Mouse (Mus musculus) limb, embryonic 11.5 days (tissue): ENCODE results near the gene Dst. TPM values are rescaled to one million over a fixed set of nuclear protein-coding genes. Genes with fewer than 3 reads are reported as not detected.
A peak's percentile ranks its signal among the peaks of the same experiment; 100 is the strongest.

Experiments
- ATAC-seq: fragments of 200-750 bp; cut with Nextera tagmentation; 2 replicates; pipeline ENCODE4 v1.8.0; 2017; ENCODE audit warnings: low read depth; ENCODE audit not compliant: insufficient number of reproducible peaks, low FRiP score, low TSS enrichment
- DNase-seq: peaks from one replicate; pipeline ENCODE4 v3.0.0-alpha.2; 2015; ENCODE audit warnings: low spot score
- H3K27ac ChIP-seq: fragments of 300-500 bp; sonication (generic); replicated peaks from 2 replicates; pipeline ENCODE4 v1.5.1; 2014; ENCODE audit warnings: low read depth, mild to moderate bottlenecking, low read length
- H3K27me3 ChIP-seq: fragments of 300-500 bp; sonication (generic); 2 replicates; pipeline ENCODE4 v1.6.1; 2014; ENCODE audit warnings: mild to moderate bottlenecking, low read length, mixed read lengths; ENCODE audit not compliant: control insufficient read depth, insufficient read depth
- H3K36me3 ChIP-seq: fragments of 300-500 bp; sonication (generic); 2 replicates; pipeline ENCODE4 v1.6.1; 2014; ENCODE audit warnings: mild to moderate bottlenecking, low read length, moderate library complexity, mixed read lengths; ENCODE audit not compliant: control insufficient read depth, insufficient read depth
- H3K4me1 ChIP-seq: fragments of 300-500 bp; sonication (generic); 2 replicates; pipeline ENCODE4 v1.6.1; 2014; ENCODE audit warnings: low read length, mixed read lengths; ENCODE audit not compliant: control insufficient read depth, insufficient read depth
- H3K4me2 ChIP-seq: fragments of 300-500 bp; sonication (generic); 2 replicates; pipeline ENCODE4 v1.6.1; 2014; ENCODE audit warnings: low read depth, mild to moderate bottlenecking, moderate library complexity; ENCODE audit not compliant: severe bottlenecking
- H3K4me3 ChIP-seq: fragments of 300-500 bp; sonication (generic); 2 replicates; pipeline ENCODE4 v1.5.1; 2014; ENCODE audit warnings: low read depth, low read length
- H3K9ac ChIP-seq: fragments of 300-500 bp; sonication (generic); 2 replicates; pipeline ENCODE4 v1.6.1; 2014; ENCODE audit warnings: mild to moderate bottlenecking, low read length
- H3K9me3 ChIP-seq: fragments of 300-500 bp; sonication (generic); 2 replicates; pipeline ENCODE4 v1.6.1; 2016; ENCODE audit warnings: low read length; ENCODE audit not compliant: control insufficient read depth
- WGBS: fragments of 180-500 bp; shearing (Covaris S2); extraction: QIAGEN DNeasy Blood & Tissue Kit; methylation state at CpG from one replicate; pipeline ENCODE4 v1.1.7; 2014; 5-methylcytosine and 5-hydroxymethylcytosine counted together
- polyA plus RNA-seq: library from polyadenylated mRNA; unstranded; fragments of >200 nt; fragmentation: Nextera tagmentation; extraction: Ambion mirVana; gene quantifications from 2 replicates; pipeline ENCODE4 v1.2.1, GENCODE M21; 2014

Gene Dst
- polyA plus RNA-seq, 1 experiment from 2014 or later, result 14.7 TPM

DNA sequence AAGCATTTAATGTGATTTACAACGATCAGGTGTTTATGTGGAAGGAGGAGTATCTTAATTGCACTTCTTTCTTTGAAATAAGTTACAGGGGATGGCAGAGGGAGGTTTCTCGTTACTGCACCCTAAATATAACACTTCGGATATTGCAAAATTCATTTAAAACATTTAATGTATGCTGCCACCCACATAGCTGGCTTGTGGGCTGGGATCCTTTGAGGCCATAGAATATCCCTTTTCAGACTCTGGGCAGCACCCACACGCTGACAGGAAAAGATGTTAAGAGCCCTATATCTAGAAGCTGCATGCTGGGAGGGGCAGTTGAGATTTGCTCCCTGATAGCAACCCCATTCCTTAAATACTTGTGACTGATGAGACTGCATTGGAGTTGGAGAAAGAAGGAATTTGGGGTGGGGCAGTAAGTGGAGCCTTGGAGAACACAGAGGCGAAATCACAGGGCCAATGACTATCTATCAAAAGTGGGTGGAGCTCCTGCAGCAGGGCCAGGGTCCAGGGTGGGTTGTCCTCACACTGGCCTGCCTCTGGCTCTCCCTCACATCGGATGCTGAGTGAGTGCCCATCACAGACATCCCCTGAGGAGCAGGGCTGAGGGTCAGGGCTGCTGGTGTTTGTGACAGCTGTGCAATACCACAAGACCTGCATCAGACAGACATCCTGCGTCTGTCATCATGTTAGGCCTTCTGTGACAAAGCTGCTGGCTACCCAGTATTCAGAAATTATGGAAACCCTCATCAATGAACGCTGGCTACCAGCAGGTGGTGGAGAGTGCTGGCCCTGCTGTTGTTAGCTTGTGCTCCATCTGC, 133.1 kb downstream of the Dst start:
- Histone ChIP-seq H3K9me3 (no peaks in the 10 kb centered on the region), H3K4me1 (no peaks in the 10 kb centered on the region), H3K27ac (no peak overlapping the region), H3K36me3 (no peaks in the 10 kb centered on the region), H3K4me3 (no peak overlapping the region), H3K9ac (no peak overlapping the region), H3K27me3 (no peaks in the 10 kb centered on the region), H3K4me2 (no peak overlapping the region)
- ATAC-seq (no peak), DNase-seq (no peak)
- 25% methylated on average over 8 of the region's 8 CpGs for WGBS

DNA sequence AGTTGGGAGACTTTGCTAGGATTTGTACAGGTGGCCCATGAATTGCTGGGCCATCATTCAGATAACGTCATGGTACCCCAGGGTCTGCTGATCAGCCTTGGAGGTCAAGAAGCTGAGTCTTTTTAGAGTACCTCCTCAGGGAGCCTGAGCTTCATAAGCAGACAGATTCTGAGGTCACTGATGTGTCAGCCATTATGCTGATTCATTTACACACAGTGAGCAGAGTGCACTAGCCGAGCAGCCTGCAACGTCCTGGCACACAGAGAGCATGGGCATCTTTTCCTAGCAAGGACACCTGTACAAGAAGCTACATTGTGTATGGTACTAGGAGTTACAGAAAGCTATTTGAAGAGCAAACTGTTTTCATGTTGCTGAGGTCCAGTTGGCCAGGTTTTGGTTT, 134.3 kb downstream of the Dst start:
- Histone ChIP-seq H3K4me1 (no peaks in the 10 kb centered on the region), H3K27ac (no peak overlapping the region), H3K27me3 (no peaks in the 10 kb centered on the region), H3K4me2 (no peak overlapping the region), H3K9ac (no peak overlapping the region), H3K36me3 (no peaks in the 10 kb centered on the region), H3K9me3 (no peaks in the 10 kb centered on the region), H3K4me3 (no peak overlapping the region)
- ATAC-seq (no peak), DNase-seq (no peak)
- WGBS, result 75% methylated on average over 3 of the region's 3 CpGs

GRCm38 (mm10) chr1:34043327-34043726, 135.3 kb downstream of the Dst start:
- H3K9ac ChIP-seq, result no peak overlapping the region
- no peak overlapping the region for H3K4me2 ChIP-seq
- ATAC-seq, result no peak
- H3K4me3 ChIP-seq, result no peak overlapping the region
- no peak overlapping the region for H3K27ac ChIP-seq
- H3K27me3 ChIP-seq, result no peaks in the 10 kb centered on the region
- DNase-seq, result no peak
- H3K4me1 ChIP-seq, result no peaks in the 10 kb centered on the region
- H3K36me3 ChIP-seq, result no peaks in the 10 kb centered on the region
- H3K9me3 ChIP-seq, result no peaks in the 10 kb centered on the region
- 89% methylated on average over 8 of the region's 8 CpGs for WGBS

DNA sequence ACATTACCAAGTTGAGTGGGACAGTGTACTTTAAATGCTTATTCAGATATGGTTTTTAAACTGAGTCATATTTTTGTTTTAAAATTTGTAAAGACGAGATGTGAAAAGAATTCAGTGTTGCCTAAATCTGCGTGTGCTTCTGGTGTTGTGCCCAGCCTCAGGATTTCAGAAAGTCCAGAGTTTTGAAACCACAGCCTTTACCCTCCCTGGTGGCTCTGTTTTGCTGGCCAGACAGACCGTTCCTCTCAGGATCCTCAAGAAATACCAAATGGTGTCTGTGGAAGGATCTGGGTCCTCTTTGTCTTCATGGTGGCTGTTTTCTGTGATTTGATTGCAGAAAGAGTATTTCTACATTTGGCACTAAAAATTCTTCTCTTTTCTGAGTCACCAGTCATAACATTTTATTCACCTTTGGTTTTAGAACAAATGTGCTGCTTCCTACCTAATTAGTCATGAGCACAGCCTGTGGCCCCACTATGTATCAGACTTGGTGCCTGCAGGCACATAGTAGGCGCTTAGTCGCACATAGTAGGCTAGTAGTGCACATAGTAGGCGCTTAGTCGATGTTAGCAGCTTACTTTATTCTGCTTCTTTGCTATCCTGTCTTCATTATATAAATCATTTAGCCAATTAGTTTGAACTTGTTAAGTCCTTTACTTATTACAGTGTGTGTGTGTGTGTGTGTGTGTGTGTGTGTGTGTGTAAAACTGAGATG, 136.0 kb downstream of the Dst start:
- 88% methylated on average over 7 of the region's 7 CpGs for WGBS
- DNase-seq (no peak), ATAC-seq (no peak)
- Histone ChIP-seq H3K4me3 (no peak overlapping the region), H3K9ac (no peak overlapping the region), H3K4me2 (no peak overlapping the region), H3K27ac (no peak overlapping the region), H3K9me3 (no peaks in the 10 kb centered on the region), H3K4me1 (no peaks in the 10 kb centered on the region), H3K27me3 (no peaks in the 10 kb centered on the region), H3K36me3 (no peaks in the 10 kb centered on the region)

DNA sequence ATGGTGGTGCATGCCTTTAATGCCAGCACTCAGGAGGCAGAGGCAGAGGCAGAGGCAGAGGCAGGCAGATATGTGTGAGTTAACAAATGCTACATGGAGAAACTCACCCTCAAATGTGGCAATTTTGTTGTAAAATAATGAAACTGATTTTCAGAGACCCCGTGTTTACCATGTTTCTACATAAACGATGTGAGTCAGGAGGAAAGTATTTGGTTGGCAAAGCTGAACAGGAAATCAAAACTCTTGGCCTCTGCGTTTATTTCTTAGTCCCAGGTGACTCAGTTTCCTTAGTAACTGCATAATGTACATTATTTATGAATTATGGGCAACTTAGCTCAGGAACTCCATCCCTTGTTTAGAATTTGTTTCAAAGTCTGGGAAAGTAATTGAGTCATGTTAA, 136.7 kb downstream of the Dst start:
- Histone ChIP-seq H3K36me3 (no peaks in the 10 kb centered on the region), H3K9ac (no peak overlapping the region), H3K4me2 (no peak overlapping the region), H3K9me3 (no peaks in the 10 kb centered on the region), H3K27me3 (no peaks in the 10 kb centered on the region), H3K4me3 (no peak overlapping the region), H3K27ac (no peak overlapping the region), H3K4me1 (no peaks in the 10 kb centered on the region)
- 63% methylated on average over 3 of the region's 3 CpGs for WGBS
- ATAC-seq (no peak), DNase-seq (no peak)

- no peak overlapping the region for H3K4me2 ChIP-seq
- H3K36me3 ChIP-seq, result no peaks in the 10 kb centered on the region
- DNase-seq (no peak), ATAC-seq (no peak)
- H3K4me3 ChIP-seq, result no peak overlapping the region
- no peak overlapping the region for H3K27ac ChIP-seq
- 93% methylated on average over 3 of the region's 3 CpGs for WGBS
- H3K4me1 ChIP-seq, result no peaks in the 10 kb centered on the region
- H3K9me3 ChIP-seq, result no peaks in the 10 kb centered on the region
- no peaks in the 10 kb centered on the region for H3K27me3 ChIP-seq
- H3K9ac ChIP-seq, result no peak overlapping the region
Observed at GRCm38 (mm10) chr1:34047285-34047684, 139.3 kb downstream of the Dst start.

DNA sequence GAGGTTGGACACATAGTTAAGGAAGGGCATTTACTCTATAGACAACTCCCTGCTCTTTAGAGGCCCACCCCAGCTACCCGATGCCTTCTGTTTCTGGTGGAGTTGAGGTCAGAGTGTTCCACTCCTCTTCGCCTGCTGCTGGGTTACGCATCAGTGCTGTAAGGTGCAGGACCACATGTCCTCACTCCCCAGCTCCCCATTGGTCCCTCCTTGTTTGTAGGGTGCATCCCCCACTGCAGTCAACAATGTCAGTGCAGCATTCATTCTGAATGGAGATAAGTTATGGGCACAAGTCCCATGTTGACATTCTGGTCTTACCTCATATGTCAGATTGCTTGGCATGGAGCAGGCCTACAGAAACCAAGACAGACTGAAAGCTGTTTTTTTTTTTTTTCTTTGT, 143.2 kb downstream of the Dst start:
- H3K4me2 ChIP-seq, result no peak overlapping the region
- no peak overlapping the region for H3K9ac ChIP-seq
- H3K4me1 ChIP-seq, result no peaks in the 10 kb centered on the region
- no peaks in the 10 kb centered on the region for H3K36me3 ChIP-seq
- H3K9me3 ChIP-seq, result no peaks in the 10 kb centered on the region
- no peaks in the 10 kb centered on the region for H3K27me3 ChIP-seq
- WGBS, result 82% methylated on average over 3 of the region's 3 CpGs
- no peak overlapping the region for H3K4me3 ChIP-seq
- ATAC-seq (no peak), DNase-seq (no peak)
- H3K27ac ChIP-seq, result no peak overlapping the region

- Histone ChIP-seq H3K4me1 (no peaks in the 10 kb centered on the region), H3K27ac (no peak overlapping the region; the same call in 1 of the 2 replicates), H3K9me3 (no peaks in the 10 kb centered on the region), H3K36me3 (no peaks in the 10 kb centered on the region), H3K9ac (no peak overlapping the region), H3K4me2 (no peak overlapping the region), H3K27me3 (no peaks in the 10 kb centered on the region), H3K4me3 (no peak overlapping the region)
- DNase-seq, result no peak
- ATAC-seq, result peak; percentile 67; the same call in 1 of the 2 replicates
- WGBS, result 55% methylated on average over 5 of the region's 5 CpGs
Observed at GRCm38 (mm10) chr1:34052422-34052821, 144.4 kb downstream of the Dst start.
